Mouse (Mus musculus) megakaryocyte, embryonic 14.5 days (primary cell): ENCODE results near the gene Pde9a. TPM values are rescaled to one million over a fixed set of nuclear protein-coding genes. Genes with fewer than 3 reads are reported as not detected.

ENCODE experiments used
- H3K27me3 ChIP-seq: replicated peaks from 2 replicates; pipeline ENCODE3; 2012; ENCODE audit warnings: inconsistent platforms
- H3K36me3 ChIP-seq: replicated peaks from 2 replicates; pipeline ENCODE3; 2012; ENCODE audit warnings: low read length, inconsistent platforms, mixed read lengths
- H3K4me1 ChIP-seq: 2 replicates; pipeline ENCODE4 v1.6.1; 2012; ENCODE audit warnings: inconsistent platforms
- H3K4me3 ChIP-seq: replicated peaks from 2 replicates; pipeline ENCODE3; 2012; ENCODE audit warnings: moderate library complexity, mild to moderate bottlenecking, inconsistent platforms
- H3K9me3 ChIP-seq: 2 replicates; pipeline ENCODE4 v1.6.1; 2012; ENCODE audit warnings: inconsistent platforms
- FLI1 ChIP-seq: IDR thresholded peaks from 2 replicates; pipeline ENCODE4 v1.6.1; 2012; ENCODE audit warnings: low read length, inconsistent platforms, mixed read lengths
- GATA1 ChIP-seq: IDR thresholded peaks from 3 replicates; pipeline ENCODE4 v1.6.1; 2012; ENCODE audit warnings: mixed read lengths, low read length, inconsistent platforms, borderline replicate concordance
- polyA plus RNA-seq: library from polyadenylated mRNA; stranded (reverse); fragments of >175 nt; gene quantifications from 2 replicates; pipeline ENCODE4 v1.2.3, GENCODE M21; 2012; ENCODE audit warnings: low replicate concordance; ENCODE audit not compliant: insufficient read depth

Pde9a gene
- polyA plus RNA-seq, 1 experiment = not detected

GRCm38 (mm10) chr17:31409741-31410350 is 23.8 kb downstream of the Pde9a start:
- no peak overlapping the region for H3K4me3 ChIP-seq
- H3K9me3 ChIP-seq = peaks cover 8% of the 10 kb centered on the region
- no peak for TF ChIP-seq GATA1
- H3K27me3 ChIP-seq = peaks cover 39% of the 10 kb centered on the region
- no peaks in the 10 kb centered on the region for H3K36me3 ChIP-seq
- H3K4me1 ChIP-seq = no peaks in the 10 kb centered on the region

GRCm38 (mm10) chr17:31415258-31415657 is 29.2 kb downstream of the Pde9a start:
- Histone ChIP-seq H3K4me3 (no peak overlapping the region), H3K4me1 (no peaks in the 10 kb centered on the region), H3K9me3 (no peaks in the 10 kb centered on the region), H3K36me3 (no peaks in the 10 kb centered on the region), H3K27me3 (peaks cover 46% of the 10 kb centered on the region)
- TF ChIP-seq GATA1 = no peak
- TF ChIP-seq FLI1 = no peak

GRCm38 (mm10) chr17:31418804-31419597 is 33.0 kb downstream of the Pde9a start:
- H3K36me3 ChIP-seq = no peaks in the 10 kb centered on the region
- TF ChIP-seq GATA1 (no peak), FLI1 (no peak)
- H3K27me3 ChIP-seq = peaks cover 47% of the 10 kb centered on the region
- H3K4me3 ChIP-seq = no peak overlapping the region
- no peaks in the 10 kb centered on the region for H3K4me1 ChIP-seq
- no peaks in the 10 kb centered on the region for H3K9me3 ChIP-seq

- H3K9me3 ChIP-seq = no peaks in the 10 kb centered on the region
- no peak overlapping the region for H3K4me3 ChIP-seq
- TF ChIP-seq GATA1 = no peak
- peaks cover 53% of the 10 kb centered on the region for H3K27me3 ChIP-seq
- H3K36me3 ChIP-seq = no peaks in the 10 kb centered on the region
- H3K4me1 ChIP-seq = no peaks in the 10 kb centered on the region
These were observed 33.6 kb downstream of the Pde9a start for GRCm38 (mm10) chr17:31419598-31419950.

GRCm38 (mm10) chr17:31419995-31420394 is 34.0 kb downstream of the Pde9a start:
- H3K36me3 ChIP-seq = no peaks in the 10 kb centered on the region
- H3K4me3 ChIP-seq = no peak overlapping the region
- H3K4me1 ChIP-seq = no peaks in the 10 kb centered on the region
- H3K9me3 ChIP-seq = no peaks in the 10 kb centered on the region
- TF ChIP-seq GATA1 (no peak), FLI1 (no peak)
- peaks cover 55% of the 10 kb centered on the region for H3K27me3 ChIP-seq

- Histone ChIP-seq H3K9me3 (no peaks in the 10 kb centered on the region), H3K27me3 (peaks cover 53% of the 10 kb centered on the region), H3K36me3 (no peaks in the 10 kb centered on the region), H3K4me3 (no peak overlapping the region), H3K4me1 (no peaks in the 10 kb centered on the region)
- no peak for TF ChIP-seq FLI1
- TF ChIP-seq GATA1 = no peak
These were observed 34.6 kb downstream of the Pde9a start for GRCm38 (mm10) chr17:31420658-31421057.

GRCm38 (mm10) chr17:31422381-31422780 is 36.4 kb downstream of the Pde9a start:
- no peaks in the 10 kb centered on the region for H3K36me3 ChIP-seq
- no peak overlapping the region for H3K4me3 ChIP-seq
- no peaks in the 10 kb centered on the region for H3K9me3 ChIP-seq
- TF ChIP-seq FLI1 (no peak), GATA1 (no peak)
- H3K4me1 ChIP-seq = no peaks in the 10 kb centered on the region
- H3K27me3 ChIP-seq = peaks cover 55% of the 10 kb centered on the region

GRCm38 (mm10) chr17:31423020-31423419 is 37.0 kb downstream of the Pde9a start:
- H3K9me3 ChIP-seq = no peaks in the 10 kb centered on the region
- TF ChIP-seq FLI1 (no peak), GATA1 (no peak)
- no peaks in the 10 kb centered on the region for H3K4me1 ChIP-seq
- H3K27me3 ChIP-seq = peaks cover 53% of the 10 kb centered on the region
- H3K4me3 ChIP-seq = no peak overlapping the region
- H3K36me3 ChIP-seq = no peaks in the 10 kb centered on the region

- no peaks in the 10 kb centered on the region for H3K4me1 ChIP-seq
- H3K9me3 ChIP-seq = peaks cover 8% of the 10 kb centered on the region
- TF ChIP-seq FLI1 (no peak), GATA1 (no peak)
- no peaks in the 10 kb centered on the region for H3K36me3 ChIP-seq
- H3K27me3 ChIP-seq = peaks cover 44% of the 10 kb centered on the region
- H3K4me3 ChIP-seq = no peak overlapping the region
These were observed 38.3 kb downstream of the Pde9a start for GRCm38 (mm10) chr17:31424358-31424757.

- Histone ChIP-seq H3K4me1 (no peaks in the 10 kb centered on the region), H3K36me3 (no peaks in the 10 kb centered on the region), H3K4me3 (no peak overlapping the region), H3K9me3 (peaks cover 13% of the 10 kb centered on the region), H3K27me3 (peaks cover 41% of the 10 kb centered on the region)
- TF ChIP-seq FLI1 (no peak), GATA1 (no peak)
These were observed 38.8 kb downstream of the Pde9a start for GRCm38 (mm10) chr17:31424798-31425197.
